8 mouse cellular contexts compared by ENCODE assay signal in genomic region chr3:108061420-108061819, GRCm38 (mm10). TPM values are rescaled to one million over a fixed set of nuclear protein-coding genes. Genes with fewer than 3 reads are reported as not detected.
DNase-seq lines count a peak whose midpoint lies in the region; ATAC-seq and TF ChIP-seq lines count a peak whose summit lies in the region.

No protein-coding gene starts in this region.

- no peak overlapping the region for H3K4me3 ChIP-seq in neural tube, embryonic 15.5 days (replicated peaks)
- H3K4me3 ChIP-seq in forebrain, embryonic 10.5 days, result no peak overlapping the region
- H3K4me3 ChIP-seq in hindbrain, postnatal 0 days (ENCODE audit: low read length), result no peak overlapping the region
- 0 out of 2 replicates have a peak overlapping the region, but pooled peaks have one; percentile 5 for H3K4me3 ChIP-seq in liver, embryonic 11.5 days (ENCODE audit: low read depth, low read length)
- H3K4me3 ChIP-seq in neural tube, embryonic 12.5 days, result no peak overlapping the region

- no peaks in the 10 kb centered on the region for H3K27me3 ChIP-seq in neural tube, embryonic 15.5 days (replicated peaks)
- H3K27me3 ChIP-seq in forebrain, embryonic 10.5 days (ENCODE audit: poor library complexity, severe bottlenecking), result no peaks in the 10 kb centered on the region
- H3K27me3 ChIP-seq in hindbrain, postnatal 0 days (ENCODE audit: insufficient read depth, low read length), result no peaks in the 10 kb centered on the region
- no peaks in the 10 kb centered on the region for H3K27me3 ChIP-seq in liver, embryonic 11.5 days (replicated peaks; ENCODE audit: control insufficient read depth, insufficient read depth, low read length)
- H3K27me3 ChIP-seq in neural tube, embryonic 12.5 days (replicated peaks), result 0 out of 2 replicates have a peak, but pooled peaks cover 3% of the 10 kb centered on the region

- ATAC-seq in neural tube, embryonic 15.5 days (ENCODE audit: low FRiP score), result no peak; the same call in 1 of the 2 replicates
- peak; percentile 76 for ATAC-seq in activated CD4-positive, CD25-positive, alpha-beta regulatory T cell, adult 4 months
- no peak for ATAC-seq in hindbrain, postnatal 0 days
- ATAC-seq in liver, embryonic 11.5 days (replicated peaks; ENCODE audit: low FRiP score), result 0 out of 2 replicates have a peak, but pooled peaks have one; percentile 29
- ATAC-seq in neural tube, embryonic 12.5 days (ENCODE audit: low FRiP score, low read depth), result 0 out of 2 replicates have a peak, but pooled peaks have one; percentile 17

- peak; percentile 81 for TF ChIP-seq CTCF in hindbrain, postnatal 0 days (IDR thresholded peaks at IDR 0.05; ENCODE audit: low read depth)

- peak; percentile 52 for DNase-seq in neural tube, embryonic 10.5 days (ENCODE audit: extremely low spot score, low spot score)
- peak; percentile 58 for DNase-seq in forebrain, embryonic 10.5 days (ENCODE audit: extremely low spot score, low spot score)
- DNase-seq in hindbrain, postnatal 0 days (ENCODE audit: low spot score), result peak; percentile 92
- peak; percentile 55 for DNase-seq in liver, embryonic 11.5 days (ENCODE audit: low spot score)
- no peak for DNase-seq in gastrocnemius, postnatal 4 days (ENCODE audit: low spot score in 2 of 2)

- H3K9ac ChIP-seq in neural tube, embryonic 15.5 days (replicated peaks), result no peak overlapping the region
- no peak overlapping the region for H3K9ac ChIP-seq in hindbrain, postnatal 0 days (replicated peaks; ENCODE audit: low read length)
- no peak overlapping the region for H3K9ac ChIP-seq in liver, embryonic 11.5 days (ENCODE audit: low read depth, low read length)
- no peak overlapping the region for H3K9ac ChIP-seq in neural tube, embryonic 12.5 days

- H3K36me3 ChIP-seq in neural tube, embryonic 15.5 days, result no peaks in the 10 kb centered on the region
- H3K36me3 ChIP-seq in forebrain, embryonic 10.5 days (replicated peaks), result no peaks in the 10 kb centered on the region
- H3K36me3 ChIP-seq in hindbrain, postnatal 0 days (ENCODE audit: insufficient read depth, low read length), result no peaks in the 10 kb centered on the region
- H3K36me3 ChIP-seq in liver, embryonic 11.5 days (ENCODE audit: control insufficient read depth, insufficient read depth, low read length), result no peaks in the 10 kb centered on the region
- no peaks in the 10 kb centered on the region for H3K36me3 ChIP-seq in neural tube, embryonic 12.5 days

- H3K4me1 ChIP-seq in neural tube, embryonic 15.5 days, result no peaks in the 10 kb centered on the region
- no peaks in the 10 kb centered on the region for H3K4me1 ChIP-seq in forebrain, embryonic 10.5 days
- H3K4me1 ChIP-seq in hindbrain, postnatal 0 days (ENCODE audit: insufficient read depth, low read length), result no peaks in the 10 kb centered on the region
- 0 out of 2 replicates have a peak, but pooled peaks cover 3% of the 10 kb centered on the region for H3K4me1 ChIP-seq in liver, embryonic 11.5 days (replicated peaks; ENCODE audit: control insufficient read depth, insufficient read depth, low read length)
- no peaks in the 10 kb centered on the region for H3K4me1 ChIP-seq in neural tube, embryonic 12.5 days

- no peak overlapping the region for H3K4me2 ChIP-seq in neural tube, embryonic 15.5 days
- H3K4me2 ChIP-seq in hindbrain, postnatal 0 days (ENCODE audit: low read depth, low read length), result 0 out of 2 replicates have a peak overlapping the region, but pooled peaks have one; percentile 8
- peak overlapping the region; percentile 55 for H3K4me2 ChIP-seq in liver, embryonic 11.5 days
- H3K4me2 ChIP-seq in neural tube, embryonic 12.5 days (replicated peaks), result no peak overlapping the region

- no peaks in the 10 kb centered on the region for H3K9me3 ChIP-seq in neural tube, embryonic 15.5 days (replicated peaks)
- no peaks in the 10 kb centered on the region for H3K9me3 ChIP-seq in forebrain, embryonic 10.5 days
- no peaks in the 10 kb centered on the region for H3K9me3 ChIP-seq in hindbrain, postnatal 0 days (ENCODE audit: low read length)
- H3K9me3 ChIP-seq in liver, embryonic 11.5 days (ENCODE audit: control insufficient read depth, low read length), result no peaks in the 10 kb centered on the region
- no peaks in the 10 kb centered on the region for H3K9me3 ChIP-seq in neural tube, embryonic 12.5 days

- 22% methylated on average over 7 of the region's 7 CpGs for WGBS in neural tube, embryonic 15.5 days
- 28% methylated on average over 7 of the region's 7 CpGs for WGBS in forebrain, embryonic 10.5 days
- WGBS in hindbrain, postnatal 0 days, result 24% methylated on average over 7 of the region's 7 CpGs
- WGBS in liver, embryonic 11.5 days, result 11% methylated on average over 7 of the region's 7 CpGs
- WGBS in neural tube, embryonic 12.5 days, result 25% methylated on average over 7 of the region's 7 CpGs

- H3K27ac ChIP-seq in neural tube, embryonic 15.5 days (replicated peaks), result no peak overlapping the region
- H3K27ac ChIP-seq in forebrain, embryonic 10.5 days, result no peak overlapping the region
- no peak overlapping the region for H3K27ac ChIP-seq in hindbrain, postnatal 0 days
- no peak overlapping the region for H3K27ac ChIP-seq in liver, embryonic 11.5 days (ENCODE audit: low read depth, low read length)
- H3K27ac ChIP-seq in neural tube, embryonic 12.5 days, result no peak overlapping the region

RNA-seq across cellular contexts. Expression of gene Gstm4, which starts 16.7 kb away (rescaled TPM):
- 19.1 and 21.0 TPM in 2 replicates for polyA plus RNA-seq in neural tube, embryonic 15.5 days (2015; fragmentation: Nextera tagmentation; extraction: Ambion mirVana)
- polyA plus RNA-seq in activated CD4-positive, CD25-positive, alpha-beta regulatory T cell, adult 4 months (2017; shearing (Covaris generic)), result 1 to 10 TPM; 3.2 to 3.4 TPM
- polyA plus RNA-seq in forebrain, embryonic 10.5 days (2016; fragmentation: Nextera tagmentation; extraction: Ambion mirVana), result 14.2 and 15.0 TPM in 2 replicates
- total RNA-seq in hindbrain, postnatal 0 days (2014; rRNA removed), result 6.7 and 6.9 TPM in 2 replicates
- 22.5 and 23.0 TPM in 2 replicates for polyA plus RNA-seq in hindbrain, postnatal 0 days (2015; fragmentation: Nextera tagmentation; extraction: Ambion mirVana)
- 21.2 and 22.8 TPM in 2 replicates for polyA plus RNA-seq in liver, embryonic 11.5 days (2014; fragmentation: Nextera tagmentation; extraction: Ambion mirVana)
- polyA plus RNA-seq in neural tube, embryonic 12.5 days (2016; fragmentation: Nextera tagmentation; extraction: Ambion mirVana), result 11.6 and 14.5 TPM in 2 replicates
- 1 to 10 TPM; 7.9 to 9.8 TPM for total RNA-seq in gastrocnemius, postnatal 4 days (2021)

RNA-seq across cellular contexts. Expression of gene Ampd2, which starts 25.0 kb away (rescaled TPM):
- polyA plus RNA-seq in neural tube, embryonic 15.5 days (2015; fragmentation: Nextera tagmentation; extraction: Ambion mirVana), result 64.1 and 66.9 TPM in 2 replicates
- polyA plus RNA-seq in activated CD4-positive, CD25-positive, alpha-beta regulatory T cell, adult 4 months (2017; shearing (Covaris generic)), result 10 to 100 TPM; 13.6 to 21.6 TPM
- polyA plus RNA-seq in forebrain, embryonic 10.5 days (2016; fragmentation: Nextera tagmentation; extraction: Ambion mirVana), result 69.3 and 71.4 TPM in 2 replicates
- 56.6 and 58.4 TPM in 2 replicates for total RNA-seq in hindbrain, postnatal 0 days (2014; rRNA removed)
- polyA plus RNA-seq in hindbrain, postnatal 0 days (2015; fragmentation: Nextera tagmentation; extraction: Ambion mirVana), result 40.3 and 43.2 TPM in 2 replicates
- 119 and 123 TPM in 2 replicates for polyA plus RNA-seq in liver, embryonic 11.5 days (2014; fragmentation: Nextera tagmentation; extraction: Ambion mirVana)
- 47.7 and 51.2 TPM in 2 replicates for polyA plus RNA-seq in neural tube, embryonic 12.5 days (2016; fragmentation: Nextera tagmentation; extraction: Ambion mirVana)
- 10 to 100 TPM; 20.2 to 22.2 TPM for total RNA-seq in gastrocnemius, postnatal 4 days (2021)

RNA-seq across cellular contexts. Expression of gene Gnat2, which starts 31.2 kb away (rescaled TPM):
- polyA plus RNA-seq in neural tube, embryonic 15.5 days (2015; fragmentation: Nextera tagmentation; extraction: Ambion mirVana), result 0.13 and 0.43 TPM in 2 replicates
- not detected for polyA plus RNA-seq in activated CD4-positive, CD25-positive, alpha-beta regulatory T cell, adult 4 months (2017; shearing (Covaris generic))
- 0.96 and 1.4 TPM in 2 replicates for polyA plus RNA-seq in forebrain, embryonic 10.5 days (2016; fragmentation: Nextera tagmentation; extraction: Ambion mirVana)
- total RNA-seq in hindbrain, postnatal 0 days (2014; rRNA removed), result not detected in 2 replicates
- polyA plus RNA-seq in hindbrain, postnatal 0 days (2015; fragmentation: Nextera tagmentation; extraction: Ambion mirVana), result 0.10 and 0.25 TPM in 2 replicates
- 4.2 and 5.4 TPM in 2 replicates for polyA plus RNA-seq in liver, embryonic 11.5 days (2014; fragmentation: Nextera tagmentation; extraction: Ambion mirVana)
- polyA plus RNA-seq in neural tube, embryonic 12.5 days (2016; fragmentation: Nextera tagmentation; extraction: Ambion mirVana), result 0.43 and 0.57 TPM in 2 replicates
- under 1 TPM; 0.31 to 0.49 TPM for total RNA-seq in gastrocnemius, postnatal 4 days (2021)

RNA-seq across cellular contexts. Expression of gene Gstm1, which starts 43.6 kb away (rescaled TPM):
- 161 and 189 TPM in 2 replicates for polyA plus RNA-seq in neural tube, embryonic 15.5 days (2015; fragmentation: Nextera tagmentation; extraction: Ambion mirVana)
- 1 to 10 TPM; 1.2 to 1.4 TPM for polyA plus RNA-seq in activated CD4-positive, CD25-positive, alpha-beta regulatory T cell, adult 4 months (2017; shearing (Covaris generic))
- 30.4 and 33.4 TPM in 2 replicates for polyA plus RNA-seq in forebrain, embryonic 10.5 days (2016; fragmentation: Nextera tagmentation; extraction: Ambion mirVana)
- total RNA-seq in hindbrain, postnatal 0 days (2014; rRNA removed), result 161 and 174 TPM in 2 replicates
- polyA plus RNA-seq in hindbrain, postnatal 0 days (2015; fragmentation: Nextera tagmentation; extraction: Ambion mirVana), result 429 and 453 TPM in 2 replicates
- polyA plus RNA-seq in liver, embryonic 11.5 days (2014; fragmentation: Nextera tagmentation; extraction: Ambion mirVana), result 244 and 267 TPM in 2 replicates
- polyA plus RNA-seq in neural tube, embryonic 12.5 days (2016; fragmentation: Nextera tagmentation; extraction: Ambion mirVana), result 24.1 and 24.8 TPM in 2 replicates
- 10 to 100 TPM; 59.6 to 61.2 TPM for total RNA-seq in gastrocnemius, postnatal 4 days (2021)

Comparison
In these comparisons a context has a peak if more than half of its experiments do, and no peak if none do; other contexts are left out.
1. ATAC-seq: peak in activated CD4-positive, CD25-positive, alpha-beta regulatory T cell, adult 4 months (single experiment), liver, embryonic 11.5 days (single experiment) and neural tube, embryonic 12.5 days (single experiment); none in neural tube, embryonic 15.5 days (single experiment) and hindbrain, postnatal 0 days (single experiment).
2. DNase-seq: peak in neural tube, embryonic 10.5 days (single experiment), forebrain, embryonic 10.5 days (single experiment), hindbrain, postnatal 0 days (single experiment) and liver, embryonic 11.5 days (single experiment); none in gastrocnemius, postnatal 4 days (0 of 2).
3. H3K4me2 ChIP-seq: peak in hindbrain, postnatal 0 days (single experiment) and liver, embryonic 11.5 days (single experiment); none in neural tube, embryonic 15.5 days (single experiment) and neural tube, embryonic 12.5 days (single experiment).